Mouse (Mus musculus) heart, embryonic 16.5 days (tissue): ENCODE results near the gene Fam110a. TPM values are rescaled to one million over a fixed set of nuclear protein-coding genes. Genes with fewer than 3 reads are reported as not detected.
A peak's percentile ranks its signal among the peaks of the same experiment; 100 is the strongest.

ENCODE experiments used
- ATAC-seq: fragments of 200-750 bp; cut with Nextera tagmentation; replicated peaks from 2 replicates; pipeline ENCODE4 v1.8.0; 2017; ENCODE audit warnings: moderate number of reproducible peaks; ENCODE audit not compliant: insufficient read depth, low FRiP score; ENCODE audit errors: extremely low read depth
- H3K27ac ChIP-seq: fragments of 300-500 bp; sonication (generic); 2 replicates; pipeline ENCODE4 v1.5.1; 2014; ENCODE audit warnings: mild to moderate bottlenecking, low read length, control low read depth, moderate library complexity
- H3K27me3 ChIP-seq: fragments of 300-500 bp; sonication (generic); 2 replicates; pipeline ENCODE4 v1.6.1; 2014; ENCODE audit warnings: low read length, mixed read lengths; ENCODE audit not compliant: control insufficient read depth, insufficient read depth
- H3K36me3 ChIP-seq: fragments of 300-500 bp; sonication (generic); 2 replicates; pipeline ENCODE4 v1.6.1; 2014; ENCODE audit not compliant: control insufficient read depth, insufficient read depth
- H3K4me1 ChIP-seq: fragments of 300-500 bp; sonication (generic); 2 replicates; pipeline ENCODE4 v1.6.1; 2014; ENCODE audit warnings: low read length, mixed read lengths; ENCODE audit not compliant: control insufficient read depth, insufficient read depth
- H3K4me2 ChIP-seq: fragments of 300-500 bp; sonication (generic); 2 replicates; pipeline ENCODE4 v1.6.1; 2014; ENCODE audit warnings: low read depth, mild to moderate bottlenecking, control low read depth, low read length
- H3K4me3 ChIP-seq: fragments of 300-500 bp; sonication (generic); 2 replicates; pipeline ENCODE4 v1.5.1; 2014; ENCODE audit warnings: mild to moderate bottlenecking, control low read depth, low read length
- H3K9ac ChIP-seq: fragments of 300-500 bp; sonication (generic); 2 replicates; pipeline ENCODE4 v1.6.1; 2014; ENCODE audit warnings: low read length, control low read depth
- H3K9me3 ChIP-seq: fragments of 300-500 bp; sonication (generic); replicated peaks from 2 replicates; pipeline ENCODE4 v1.6.1; 2016; ENCODE audit warnings: low read length; ENCODE audit not compliant: control insufficient read depth
- WGBS: fragments of 180-500 bp; shearing (Covaris S2); extraction: QIAGEN DNeasy Blood & Tissue Kit; methylation state at CpG from one replicate; pipeline ENCODE4 v1.1.7; 2014; 5-methylcytosine and 5-hydroxymethylcytosine counted together
- polyA plus RNA-seq: library from polyadenylated mRNA; unstranded; fragments of >200 nt; fragmentation: Nextera tagmentation; extraction: Ambion mirVana; gene quantifications from 2 replicates; pipeline ENCODE4 v1.2.1, GENCODE M21; 2015

Gene Fam110a
- polyA plus RNA-seq: 10.9 and 12.3 TPM in 2 replicates

- Histone ChIP-seq H3K4me2 (peak within 1 kb of the TSS; percentile 90), H3K27me3 (no peaks in the 10 kb centered on the region; the same call in 1 of the 2 replicates), H3K4me3 (peak within 1 kb of the TSS; percentile 84), H3K36me3 (no peaks in the 10 kb centered on the region), H3K27ac (0 out of 2 replicates have a peak within 1 kb of the TSS, but pooled peaks have one; percentile 28), H3K9me3 (no peaks in the 10 kb centered on the region), H3K9ac (peak within 1 kb of the TSS; percentile 86), H3K4me1 (peaks cover 17% of the 10 kb centered on the region)
- peak; percentile 80 for ATAC-seq
- WGBS: under 1% methylated on average over 46 of the region's 46 CpGs
Measured at GRCm38 (mm10) chr2:151979470-151980354, at the start of gene Fam110a. Fam110a (minus strand) TSS chr2:151980219.

- H3K27me3 ChIP-seq: peaks cover 47% of the 10 kb centered on the region
- H3K4me3 ChIP-seq: peak overlapping the region; percentile 74
- peak overlapping the region; percentile 71 for H3K9ac ChIP-seq
- no peaks in the 10 kb centered on the region for H3K36me3 ChIP-seq
- 0 out of 2 replicates have a peak, but pooled peaks cover 2% of the 10 kb centered on the region for H3K4me1 ChIP-seq
- H3K4me2 ChIP-seq: peak overlapping the region; percentile 99
- ATAC-seq: peak; percentile 90
- no peak overlapping the region for H3K27ac ChIP-seq
- WGBS: 1% methylated on average over 54 of the region's 54 CpGs
- no peaks in the 10 kb centered on the region for H3K9me3 ChIP-seq
Measured at GRCm38 (mm10) chr2:152029252-152030082, 49.4 kb upstream of the Fam110a start.

- Histone ChIP-seq H3K4me2 (no peak overlapping the region), H3K27ac (no peak overlapping the region), H3K4me3 (no peak overlapping the region), H3K9me3 (peaks cover 3% of the 10 kb centered on the region), H3K27me3 (peaks cover 24% of the 10 kb centered on the region), H3K4me1 (0 out of 2 replicates have a peak, but pooled peaks cover 2% of the 10 kb centered on the region), H3K9ac (no peak overlapping the region), H3K36me3 (no peaks in the 10 kb centered on the region)
- no peak for ATAC-seq
- 36% methylated on average over 11 of the region's 11 CpGs for WGBS
Measured at GRCm38 (mm10) chr2:152024883-152025422, 44.9 kb upstream of the Fam110a start.

GRCm38 (mm10) chr2:152022022-152022421 lies 42.0 kb upstream of the Fam110a start:
- H3K27ac ChIP-seq: no peak overlapping the region
- no peak overlapping the region for H3K4me3 ChIP-seq
- H3K36me3 ChIP-seq: no peaks in the 10 kb centered on the region
- H3K9ac ChIP-seq: no peak overlapping the region
- H3K4me1 ChIP-seq: no peaks in the 10 kb centered on the region
- no peak overlapping the region for H3K4me2 ChIP-seq
- peaks cover 6% of the 10 kb centered on the region; the same call in 1 of the 2 replicates for H3K27me3 ChIP-seq
- no peak for ATAC-seq
- peaks cover 3% of the 10 kb centered on the region for H3K9me3 ChIP-seq

GRCm38 (mm10) chr2:152020255-152020654 lies 40.2 kb upstream of the Fam110a start:
- Histone ChIP-seq H3K9ac (no peak overlapping the region), H3K27ac (no peak overlapping the region), H3K36me3 (no peaks in the 10 kb centered on the region), H3K27me3 (no peaks in the 10 kb centered on the region), H3K9me3 (peaks cover 3% of the 10 kb centered on the region), H3K4me1 (no peaks in the 10 kb centered on the region), H3K4me3 (no peak overlapping the region), H3K4me2 (no peak overlapping the region)
- WGBS: 22% methylated on average over 6 of the region's 6 CpGs
- 0 out of 2 replicates have a peak, but pooled peaks have one; percentile 23 for ATAC-seq

- Histone ChIP-seq H3K27ac (no peak overlapping the region), H3K27me3 (no peaks in the 10 kb centered on the region), H3K4me1 (no peaks in the 10 kb centered on the region), H3K4me2 (no peak overlapping the region), H3K9ac (no peak overlapping the region), H3K9me3 (no peaks in the 10 kb centered on the region), H3K36me3 (no peaks in the 10 kb centered on the region), H3K4me3 (no peak overlapping the region)
- WGBS: 73% methylated on average over 9 of the region's 9 CpGs
- no peak for ATAC-seq
Measured at GRCm38 (mm10) chr2:152016666-152017065, 36.6 kb upstream of the Fam110a start.

- Histone ChIP-seq H3K36me3 (no peaks in the 10 kb centered on the region), H3K9ac (no peak overlapping the region), H3K4me1 (no peaks in the 10 kb centered on the region), H3K27me3 (no peaks in the 10 kb centered on the region), H3K4me2 (no peak overlapping the region), H3K4me3 (no peak overlapping the region), H3K9me3 (no peaks in the 10 kb centered on the region), H3K27ac (no peak overlapping the region)
- WGBS: 47% methylated on average over 4 of the region's 4 CpGs
- ATAC-seq: no peak
Measured at GRCm38 (mm10) chr2:152015997-152016396, 36.0 kb upstream of the Fam110a start.

GRCm38 (mm10) chr2:152012701-152013100 lies 32.7 kb upstream of the Fam110a start:
- WGBS: 57% methylated on average over 2 of the region's 2 CpGs

More at GRCm38 (mm10) chr2:152012701-152013100, 32.7 kb upstream of the Fam110a start:
- no peak for ATAC-seq
- Histone ChIP-seq H3K4me1 (no peaks in the 10 kb centered on the region), H3K9ac (no peak overlapping the region), H3K36me3 (no peaks in the 10 kb centered on the region), H3K27me3 (no peaks in the 10 kb centered on the region), H3K9me3 (no peaks in the 10 kb centered on the region), H3K4me2 (no peak overlapping the region), H3K27ac (no peak overlapping the region), H3K4me3 (no peak overlapping the region)
